Mouse (Mus musculus) kidney, embryonic 14.5 days (tissue): Measurements from ENCODE around the gene Myo15. TPM values are rescaled to one million over a fixed set of nuclear protein-coding genes. Genes with fewer than 3 reads are reported as not detected.

ENCODE experiments used
- ATAC-seq: fragments of 200-750 bp; cut with Nextera tagmentation; 2 replicates; pipeline ENCODE4 v1.8.0; 2017; ENCODE audit warnings: moderate number of reproducible peaks, mild to moderate bottlenecking, moderate TSS enrichment, moderate library complexity; ENCODE audit not compliant: low FRiP score, low TSS enrichment
- H3K27ac ChIP-seq: fragments of 300-500 bp; sonication (generic); 2 replicates; pipeline ENCODE4 v1.5.1; 2014; ENCODE audit warnings: low read depth, mild to moderate bottlenecking, low read length, moderate library complexity, mixed read lengths
- H3K27me3 ChIP-seq: fragments of 300-500 bp; sonication (generic); 2 replicates; pipeline ENCODE4 v1.6.1; 2014; ENCODE audit warnings: mild to moderate bottlenecking, low read length; ENCODE audit not compliant: control insufficient read depth, insufficient read depth
- H3K36me3 ChIP-seq: fragments of 300-500 bp; sonication (generic); 2 replicates; pipeline ENCODE4 v1.6.1; 2014; ENCODE audit warnings: low read length, mixed read lengths; ENCODE audit not compliant: control insufficient read depth, insufficient read depth
- H3K4me1 ChIP-seq: fragments of 300-500 bp; sonication (generic); 2 replicates; pipeline ENCODE4 v1.6.1; 2014; ENCODE audit warnings: low read length, mixed read lengths; ENCODE audit not compliant: control insufficient read depth, insufficient read depth
- H3K4me2 ChIP-seq: fragments of 300-500 bp; sonication (generic); replicated peaks from 2 replicates; pipeline ENCODE4 v1.6.1; 2014; ENCODE audit warnings: low read depth, mild to moderate bottlenecking, low read length
- H3K4me3 ChIP-seq: fragments of 300-500 bp; sonication (generic); 2 replicates; pipeline ENCODE4 v1.5.1; 2014; ENCODE audit warnings: mild to moderate bottlenecking, low read length
- H3K9ac ChIP-seq: fragments of 300-500 bp; sonication (generic); 2 replicates; pipeline ENCODE4 v1.6.1; 2014; ENCODE audit warnings: low read depth, mild to moderate bottlenecking, low read length, moderate library complexity
- H3K9me3 ChIP-seq: fragments of 300-500 bp; sonication (generic); 2 replicates; pipeline ENCODE4 v1.6.1; 2016; ENCODE audit warnings: low read length; ENCODE audit not compliant: control insufficient read depth
- WGBS: fragments of 180-500 bp; shearing (Covaris S2); extraction: QIAGEN DNeasy Blood & Tissue Kit; methylation state at CpG from one replicate; pipeline ENCODE4 v1.1.7; 2014; 5-methylcytosine and 5-hydroxymethylcytosine counted together
- polyA plus RNA-seq: library from polyadenylated mRNA; unstranded; fragments of >200 nt; fragmentation: Nextera tagmentation; extraction: Ambion mirVana; gene quantifications from 2 replicates; pipeline ENCODE4 v1.2.1, GENCODE M21; 2014

Gene Myo15
- polyA plus RNA-seq, 1 experiment from 2014 or later = 0.38 TPM

DNA sequence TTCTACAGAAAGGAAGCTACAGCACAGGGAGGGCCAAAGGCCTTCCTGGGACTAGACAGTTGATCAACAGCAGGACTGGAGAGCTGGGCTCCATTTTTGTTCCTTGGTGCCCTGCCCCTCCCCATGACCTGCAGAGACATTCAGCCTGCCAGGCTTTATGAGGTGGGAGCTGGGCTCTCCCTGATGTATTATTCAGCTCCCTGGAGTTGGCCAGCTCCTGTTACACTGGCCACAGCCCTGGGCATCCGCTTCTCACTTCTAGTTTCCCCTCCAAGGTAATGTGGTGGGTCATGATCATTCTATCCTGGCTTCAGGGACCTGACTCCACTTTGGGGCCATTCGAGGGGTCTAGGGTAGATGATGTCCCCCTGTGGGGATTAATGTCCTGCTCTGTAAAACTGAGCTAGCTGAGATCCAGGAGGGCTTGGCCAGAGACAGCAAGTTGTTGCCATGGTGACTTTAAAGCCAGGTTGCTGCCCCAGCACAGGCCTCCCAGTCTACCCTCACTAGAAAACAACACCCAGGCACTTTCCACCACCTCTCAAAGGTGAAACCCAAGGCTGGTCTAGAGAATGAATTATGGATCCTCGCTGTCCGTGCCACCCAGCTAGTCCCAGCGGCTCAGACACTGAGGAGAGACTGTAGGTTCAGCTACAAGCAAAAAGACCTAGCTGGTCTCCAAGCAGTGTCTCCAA is 6.7 kb downstream of the Myo15 start:
- peak; percentile 79 for ATAC-seq
- Histone ChIP-seq H3K4me2 (no peak overlapping the region), H3K4me3 (no peak overlapping the region), H3K27ac (peak overlapping the region; percentile 48; the same call in 1 of the 2 replicates), H3K27me3 (no peaks in the 10 kb centered on the region), H3K4me1 (no peaks in the 10 kb centered on the region), H3K9me3 (no peaks in the 10 kb centered on the region), H3K9ac (no peak overlapping the region), H3K36me3 (no peaks in the 10 kb centered on the region)
- WGBS = 58% methylated on average over 5 of the region's 5 CpGs

DNA sequence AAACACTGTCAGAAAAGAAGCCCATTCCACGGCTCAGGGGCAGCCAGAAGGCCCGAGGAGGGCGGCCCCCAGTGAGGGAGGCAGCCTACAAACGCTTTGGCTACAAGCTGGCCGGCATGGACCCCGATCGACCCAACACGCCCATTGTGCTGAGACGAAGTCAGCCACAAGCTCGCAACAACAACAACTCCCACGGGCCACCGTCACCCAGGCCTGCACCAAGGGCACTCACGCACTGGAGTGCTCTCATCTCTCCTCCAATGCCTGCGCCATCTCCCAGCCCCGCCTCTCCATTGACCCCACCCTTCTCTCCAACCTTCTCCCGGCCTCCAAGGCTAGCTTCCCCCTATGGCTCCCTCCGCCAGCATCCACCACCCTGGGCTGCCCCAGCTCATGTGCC is 9.0 kb downstream of the Myo15 start:
- H3K4me2 ChIP-seq = peak overlapping the region; percentile 19; the same call in 1 of the 2 replicates

GRCm38 (mm10) chr11:60486267-60486666 is 17.1 kb downstream of the Myo15 start:
- ATAC-seq = no peak

More for the DNA sequence above, 9.0 kb downstream of the Myo15 start:
- no peak for ATAC-seq
- peak overlapping the region; percentile 2; the same call in 1 of the 2 replicates for H3K4me3 ChIP-seq
- H3K4me1 ChIP-seq = no peaks in the 10 kb centered on the region
- H3K9me3 ChIP-seq = no peaks in the 10 kb centered on the region
- WGBS = 33% methylated on average over 17 of the region's 17 CpGs
- H3K27me3 ChIP-seq = no peaks in the 10 kb centered on the region
- H3K27ac ChIP-seq = no peak overlapping the region
- no peaks in the 10 kb centered on the region for H3K36me3 ChIP-seq
- H3K9ac ChIP-seq = no peak overlapping the region; the same call in 1 of the 2 replicates

DNA sequence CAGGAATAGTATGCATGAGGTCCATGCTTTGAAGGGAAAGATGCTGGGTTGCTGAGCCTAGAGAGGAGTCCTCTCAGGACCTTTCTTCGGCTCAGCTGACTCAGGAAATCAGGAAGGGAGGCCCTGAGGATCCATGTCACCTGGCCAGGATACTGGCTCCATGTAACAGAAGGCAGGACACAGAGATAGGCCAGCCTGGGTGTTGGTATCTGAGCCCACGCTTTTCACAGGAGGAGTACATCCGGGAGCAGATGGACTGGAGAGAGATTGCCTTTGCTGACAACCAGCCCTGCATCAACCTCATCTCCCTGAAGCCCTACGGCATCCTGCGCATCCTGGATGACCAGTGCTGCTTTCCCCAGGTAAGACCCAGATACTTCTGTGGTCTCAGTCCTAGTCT is 23.6 kb downstream of the Myo15 start:
- H3K4me2 ChIP-seq = no peak overlapping the region
- no peak overlapping the region for H3K27ac ChIP-seq
- no peaks in the 10 kb centered on the region for H3K27me3 ChIP-seq
- H3K9me3 ChIP-seq = no peaks in the 10 kb centered on the region
- no peak overlapping the region for H3K4me3 ChIP-seq
- H3K4me1 ChIP-seq = no peaks in the 10 kb centered on the region
- H3K36me3 ChIP-seq = no peaks in the 10 kb centered on the region
- WGBS = 88% methylated on average over 5 of the region's 5 CpGs
- ATAC-seq = no peak
- H3K9ac ChIP-seq = no peak overlapping the region

More at GRCm38 (mm10) chr11:60486267-60486666, 17.1 kb downstream of the Myo15 start:
- Histone ChIP-seq H3K27me3 (no peaks in the 10 kb centered on the region), H3K9ac (no peak overlapping the region), H3K36me3 (no peaks in the 10 kb centered on the region), H3K4me1 (no peaks in the 10 kb centered on the region), H3K4me2 (no peak overlapping the region), H3K9me3 (no peaks in the 10 kb centered on the region), H3K27ac (no peak overlapping the region), H3K4me3 (no peak overlapping the region)
- 57% methylated on average over 3 of the region's 3 CpGs for WGBS

DNA sequence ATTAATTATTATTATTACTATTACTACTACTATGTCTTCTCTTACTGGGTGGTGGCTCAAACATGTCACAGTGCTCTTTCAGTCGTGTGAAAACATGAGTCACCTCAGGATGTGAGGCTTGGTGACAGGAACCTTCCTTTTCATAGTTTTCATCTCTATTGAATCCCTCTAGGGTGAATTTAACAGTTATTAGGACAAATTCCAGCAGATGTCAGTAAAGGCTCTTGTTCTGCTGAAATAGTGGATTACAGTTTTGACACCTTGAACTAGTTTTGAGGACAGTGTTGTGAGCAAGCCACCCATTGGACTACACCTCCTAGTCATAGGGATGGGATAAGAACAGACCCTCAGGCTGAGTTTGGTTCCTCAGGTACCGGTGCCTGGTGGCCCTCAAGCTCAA is 26.6 kb downstream of the Myo15 start:
- ATAC-seq = no peak
- Histone ChIP-seq H3K9ac (no peak overlapping the region), H3K27me3 (no peaks in the 10 kb centered on the region), H3K4me3 (no peak overlapping the region), H3K9me3 (no peaks in the 10 kb centered on the region), H3K4me2 (no peak overlapping the region), H3K36me3 (no peaks in the 10 kb centered on the region), H3K27ac (no peak overlapping the region), H3K4me1 (no peaks in the 10 kb centered on the region)
- WGBS = 71% methylated on average over 2 of the region's 2 CpGs

DNA sequence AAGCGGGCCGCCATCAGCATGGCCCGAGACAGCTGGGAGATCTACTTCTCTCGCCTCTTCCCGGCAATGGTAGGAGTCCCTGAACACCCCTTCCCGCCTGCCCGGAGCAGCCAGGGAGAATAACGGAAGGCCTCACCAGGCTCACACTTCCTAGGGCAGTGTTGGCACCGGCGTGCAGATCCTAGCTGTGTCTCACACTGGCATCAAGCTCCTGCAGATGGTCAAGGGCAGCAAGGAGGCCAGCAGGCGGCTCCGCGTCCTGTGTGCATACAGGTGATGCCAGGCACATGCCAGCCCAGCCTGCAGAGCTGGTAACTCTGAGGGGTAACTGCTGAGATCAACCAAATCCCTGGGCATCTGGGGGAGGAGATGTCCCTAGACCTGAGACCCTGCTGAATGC is 38.1 kb downstream of the Myo15 start:
- Histone ChIP-seq H3K9ac (no peak overlapping the region), H3K36me3 (no peaks in the 10 kb centered on the region), H3K27ac (no peak overlapping the region), H3K4me2 (no peak overlapping the region), H3K4me3 (no peak overlapping the region), H3K9me3 (no peaks in the 10 kb centered on the region), H3K4me1 (no peaks in the 10 kb centered on the region; the same call in 1 of the 2 replicates), H3K27me3 (peaks cover 3% of the 10 kb centered on the region; the same call in 1 of the 2 replicates)
- WGBS = 90% methylated on average over 13 of the region's 13 CpGs
- no peak for ATAC-seq

GRCm38 (mm10) chr11:60508950-60509349 is 39.8 kb downstream of the Myo15 start:
- ATAC-seq = peak; percentile 56; the same call in 1 of the 2 replicates

GRCm38 (mm10) chr11:60509500-60509899 is 40.4 kb downstream of the Myo15 start:
- peak overlapping the region; percentile 64 for H3K4me2 ChIP-seq
- peak; percentile 74 for ATAC-seq

More at GRCm38 (mm10) chr11:60508950-60509349, 39.8 kb downstream of the Myo15 start:
- no peaks in the 10 kb centered on the region; the same call in 1 of the 2 replicates for H3K4me1 ChIP-seq
- H3K9me3 ChIP-seq = no peaks in the 10 kb centered on the region
- no peaks in the 10 kb centered on the region for H3K36me3 ChIP-seq
- 3% methylated on average over 11 of the region's 11 CpGs for WGBS
- peak overlapping the region; percentile 37 for H3K4me3 ChIP-seq
- peaks cover 3% of the 10 kb centered on the region; the same call in 1 of the 2 replicates for H3K27me3 ChIP-seq
- H3K4me2 ChIP-seq = peak overlapping the region; percentile 64
- H3K9ac ChIP-seq = peak overlapping the region; percentile 38; the same call in 1 of the 2 replicates
- H3K27ac ChIP-seq = no peak overlapping the region

GRCm38 (mm10) chr11:60511893-60512292 is 42.8 kb downstream of the Myo15 start:
- Histone ChIP-seq H3K4me1 (no peaks in the 10 kb centered on the region; the same call in 1 of the 2 replicates), H3K27me3 (peaks cover 3% of the 10 kb centered on the region; the same call in 1 of the 2 replicates), H3K36me3 (no peaks in the 10 kb centered on the region), H3K9me3 (no peaks in the 10 kb centered on the region), H3K27ac (no peak overlapping the region), H3K4me3 (no peak overlapping the region), H3K9ac (no peak overlapping the region), H3K4me2 (no peak overlapping the region)
- ATAC-seq = no peak
- WGBS = 71% methylated on average over 1 of the region's 1 CpGs

More at GRCm38 (mm10) chr11:60509500-60509899, 40.4 kb downstream of the Myo15 start:
- no peaks in the 10 kb centered on the region for H3K36me3 ChIP-seq
- H3K9me3 ChIP-seq = no peaks in the 10 kb centered on the region
- no peaks in the 10 kb centered on the region; the same call in 1 of the 2 replicates for H3K4me1 ChIP-seq
- H3K27ac ChIP-seq = no peak overlapping the region
- H3K9ac ChIP-seq = peak overlapping the region; percentile 38
- H3K27me3 ChIP-seq = peaks cover 3% of the 10 kb centered on the region; the same call in 1 of the 2 replicates
- H3K4me3 ChIP-seq = peak overlapping the region; percentile 37
- under 1% methylated on average over 25 of the region's 25 CpGs for WGBS
